Mouse (Mus musculus): ENCODE data around the gene Adam11.

DNA sequence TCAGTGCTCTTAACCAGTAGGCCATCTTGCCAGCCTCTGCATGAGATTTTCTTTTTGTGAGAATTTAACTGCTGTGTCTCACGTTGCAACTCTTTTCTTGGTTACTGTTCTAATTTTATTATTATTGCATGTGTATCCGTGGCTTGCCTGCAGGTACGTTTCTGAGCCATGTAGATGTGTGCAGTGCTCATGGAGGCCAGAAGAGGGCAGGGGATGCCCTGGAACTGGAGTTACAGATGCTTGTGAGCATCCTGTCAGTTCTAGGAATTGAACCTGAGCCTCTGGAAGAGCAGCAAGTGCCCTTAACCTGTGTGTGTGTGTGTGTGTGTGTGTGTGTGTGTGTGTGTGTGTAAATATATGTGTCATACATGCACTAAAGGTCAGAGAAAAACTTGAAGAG lies 35.7 kb upstream of the Adam11 start:
- TF ChIP-seq EP300 (IDR thresholded peaks at IDR 0.05; ENCODE audit: low read depth): no peak
- peak; percentile 30 for TF ChIP-seq CTCF (IDR thresholded peaks at IDR 0.05; ENCODE audit: low read depth)
